Mouse (Mus musculus) liver, postnatal 0 days (tissue): ENCODE results near the gene Vmn1r188. TPM values are rescaled to one million over a fixed set of nuclear protein-coding genes. Genes with fewer than 3 reads are reported as not detected.
A peak's percentile ranks its signal among the peaks of the same experiment; 100 is the strongest.
"Not testable (repeated sequence)": the region's sequence is repeated elsewhere in the genome, so short reads cannot be mapped to it uniquely, and the experiment has no call there.

Experiments
- ATAC-seq: fragments of 200-750 bp; cut with Nextera tagmentation; 2 replicates; pipeline ENCODE4 v1.8.0; 2017; ENCODE audit warnings: mild to moderate bottlenecking, moderate library complexity
- DNase-seq: peaks from one replicate; pipeline ENCODE4 v3.0.0-alpha.2; 2016
- H3K27ac ChIP-seq: fragments of 300-500 bp; sonication (generic); 2 replicates; pipeline ENCODE4 v1.5.1; 2014; ENCODE audit warnings: antibody characterized with exemption, moderate library complexity, mild to moderate bottlenecking, low read depth
- H3K27me3 ChIP-seq: fragments of 300-500 bp; sonication (generic); 2 replicates; pipeline ENCODE4 v1.6.1; 2014; ENCODE audit warnings: low read length, control low read depth, mixed read lengths; ENCODE audit not compliant: insufficient read depth
- H3K36me3 ChIP-seq: fragments of 300-500 bp; sonication (generic); replicated peaks from 2 replicates; pipeline ENCODE4 v1.6.1; 2014; ENCODE audit warnings: mild to moderate bottlenecking, control low read depth, low read length, moderate library complexity, mixed read lengths; ENCODE audit not compliant: insufficient read depth
- H3K4me1 ChIP-seq: fragments of 300-500 bp; sonication (generic); 2 replicates; pipeline ENCODE4 v1.6.1; 2014; ENCODE audit warnings: antibody characterized with exemption, mild to moderate bottlenecking, control low read depth; ENCODE audit not compliant: insufficient read depth
- H3K4me2 ChIP-seq: fragments of 300-500 bp; sonication (generic); 2 replicates; pipeline ENCODE4 v1.6.1; 2014; ENCODE audit warnings: low read depth, mild to moderate bottlenecking, low read length, moderate library complexity, mixed read lengths
- H3K4me3 ChIP-seq: fragments of 300-500 bp; sonication (generic); 2 replicates; pipeline ENCODE4 v1.5.1; 2014; ENCODE audit warnings: low read depth, low read length
- H3K9ac ChIP-seq: fragments of 300-500 bp; sonication (generic); replicated peaks from 2 replicates; pipeline ENCODE4 v1.6.1; 2014; ENCODE audit warnings: mild to moderate bottlenecking, moderate library complexity
- H3K9me3 ChIP-seq: fragments of 300-500 bp; sonication (generic); 2 replicates; pipeline ENCODE4 v1.6.1; 2016; ENCODE audit warnings: mild to moderate bottlenecking, control low read depth, low read length, mixed read lengths
- CTCF ChIP-seq: sonication (generic); IDR thresholded peaks from 2 replicates; pipeline ENCODE4 v1.5.1; 2016; ENCODE audit warnings: antibody characterized with exemption, low read depth
- EP300 ChIP-seq: IDR thresholded peaks from 2 replicates; pipeline ENCODE4 v1.6.1; 2016; ENCODE audit warnings: antibody characterized with exemption, low read depth, mild to moderate bottlenecking
- WGBS: fragments of 180-500 bp; shearing (Covaris S2); extraction: QIAGEN DNeasy Blood & Tissue Kit; methylation state at CpG from one replicate; pipeline ENCODE4 v1.1.7; 2014; ENCODE audit not compliant: insufficient replicate concordance; 5-methylcytosine and 5-hydroxymethylcytosine counted together
- polyA plus RNA-seq: library from polyadenylated mRNA; unstranded; fragments of >200 nt; fragmentation: Nextera tagmentation; extraction: Ambion mirVana; gene quantifications from 2 replicates; pipeline ENCODE4 v1.2.1, GENCODE M21; 2015

The Vmn1r188 gene
- polyA plus RNA-seq, 1 experiment from 2014 or later, result not detected

GRCm38 (mm10) chr13:22037415-22037814, 46.8 kb upstream of the Vmn1r188 start:
- H3K4me3 ChIP-seq, result peak overlapping the region; percentile 60; the same call in 1 of the 2 replicates
- H3K9ac ChIP-seq, result peak overlapping the region; percentile 79
- TF ChIP-seq CTCF (no peak), EP300 (no peak)
- ATAC-seq (no peak), DNase-seq (no peak)
- H3K27ac ChIP-seq, result peak overlapping the region; percentile 96
- no peaks in the 10 kb centered on the region for H3K27me3 ChIP-seq
- no peaks in the 10 kb centered on the region for H3K36me3 ChIP-seq
- peaks cover 26% of the 10 kb centered on the region for H3K4me1 ChIP-seq
- H3K9me3 ChIP-seq, result no peaks in the 10 kb centered on the region
- H3K4me2 ChIP-seq, result peak overlapping the region; percentile 78
- WGBS, result 59% methylated on average over 2 of the region's 2 CpGs

GRCm38 (mm10) chr13:22039364-22039763, 44.9 kb upstream of the Vmn1r188 start:
- no peaks in the 10 kb centered on the region for H3K9me3 ChIP-seq
- ATAC-seq (no peak), DNase-seq (no peak)
- WGBS, result 64% methylated on average over 5 of the region's 5 CpGs
- H3K36me3 ChIP-seq, result no peaks in the 10 kb centered on the region
- no peak overlapping the region; the same call in 1 of the 2 replicates for H3K9ac ChIP-seq
- H3K27me3 ChIP-seq, result no peaks in the 10 kb centered on the region
- H3K27ac ChIP-seq, result peak overlapping the region; percentile 96
- H3K4me3 ChIP-seq, result peak overlapping the region; percentile 54; the same call in 1 of the 2 replicates
- TF ChIP-seq EP300, result no peak
- TF ChIP-seq CTCF, result no peak
- peak overlapping the region; percentile 80 for H3K4me2 ChIP-seq
- peaks cover 18% of the 10 kb centered on the region for H3K4me1 ChIP-seq

- WGBS, result 7% methylated on average over 2 of the region's 2 CpGs
Observed at GRCm38 (mm10) chr13:22039951-22040463, 44.2 kb upstream of the Vmn1r188 start.

GRCm38 (mm10) chr13:22040464-22041141, 43.6 kb upstream of the Vmn1r188 start:
- Histone ChIP-seq H3K27ac (peak overlapping the region; percentile 96), H3K9me3 (no peaks in the 10 kb centered on the region), H3K27me3 (no peaks in the 10 kb centered on the region), H3K36me3 (no peaks in the 10 kb centered on the region), H3K4me1 (peaks cover 18% of the 10 kb centered on the region), H3K4me2 (peak overlapping the region; percentile 80), H3K4me3 (peak overlapping the region; percentile 54), H3K9ac (peak overlapping the region; percentile 69)
- 1% methylated on average over 17 of the region's 24 CpGs for WGBS
- TF ChIP-seq CTCF (no peak), EP300 (0 out of 2 replicates have a peak, but pooled peaks have one; percentile 28)
- DNase-seq (peak; percentile 62), ATAC-seq (peak; percentile 10)

More at GRCm38 (mm10) chr13:22039951-22040463, 44.2 kb upstream of the Vmn1r188 start:
- Histone ChIP-seq H3K27ac (peak overlapping the region; percentile 96), H3K4me1 (peaks cover 18% of the 10 kb centered on the region), H3K27me3 (no peaks in the 10 kb centered on the region), H3K9me3 (no peaks in the 10 kb centered on the region), H3K4me2 (peak overlapping the region; percentile 80), H3K9ac (peak overlapping the region; percentile 69), H3K4me3 (peak overlapping the region; percentile 54), H3K36me3 (no peaks in the 10 kb centered on the region)
- DNase-seq, result no peak
- no peak for ATAC-seq
- TF ChIP-seq EP300, result no peak
- TF ChIP-seq CTCF, result no peak

- Histone ChIP-seq H3K27ac (peak within 1 kb of the TSS; percentile 96), H3K4me2 (peak within 1 kb of the TSS; percentile 80), H3K9ac (peak within 1 kb of the TSS; percentile 74), H3K4me3 (peak within 1 kb of the TSS; percentile 54), H3K4me1 (peaks cover 17% of the 10 kb centered on the region)
- 1% methylated on average over 23 of the region's 27 CpGs for WGBS
- H3K36me3 ChIP-seq, H3K27me3 ChIP-seq, H3K9me3 ChIP-seq: not testable (repeated sequence)
- DNase-seq, result peak; percentile 94
- peak; percentile 52 for ATAC-seq
- peak; percentile 93 for TF ChIP-seq EP300
Observed at GRCm38 (mm10) chr13:22041142-22041536, 43.1 kb upstream of the Vmn1r188 start, which contains the start of gene Hist1h4i. TSS of gene Hist1h4i (minus strand) at chr13:22041362.

- H3K4me2 ChIP-seq, result peak overlapping the region; percentile 80
- WGBS, result 4% methylated on average over 13 of the region's 13 CpGs
- no peak for TF ChIP-seq CTCF
- no peak for TF ChIP-seq EP300
- ATAC-seq, result no peak
- H3K4me1 ChIP-seq, result peaks cover 11% of the 10 kb centered on the region
- H3K36me3 ChIP-seq, result no peaks in the 10 kb centered on the region
- no peaks in the 10 kb centered on the region for H3K27me3 ChIP-seq
- no peaks in the 10 kb centered on the region for H3K9me3 ChIP-seq
- peak overlapping the region; percentile 74 for H3K9ac ChIP-seq
- DNase-seq, result no peak
- H3K27ac ChIP-seq, result peak overlapping the region; percentile 96
- H3K4me3 ChIP-seq, result peak overlapping the region; percentile 54
Observed at GRCm38 (mm10) chr13:22041651-22042567, 42.3 kb upstream of the Vmn1r188 start.
